Mouse (Mus musculus): ENCODE measurements around the gene Serpinb6a. TPM values are rescaled to one million over a fixed set of nuclear protein-coding genes. Genes with fewer than 3 reads are reported as not detected.

Serpinb6a gene
- total and polyA plus RNA-seq, 3 experiments = 4.4 to 22.5 (median 5.8) TPM

- Histone ChIP-seq H3K79me2 (replicated peaks; ENCODE audit: control insufficient read depth, extremely low read depth, insufficient read depth, poor library complexity, severe bottlenecking) (no peaks in the 10 kb centered on the region), H3K4me1 (ENCODE audit: control insufficient read depth in 1 of 2, insufficient read depth in 2 of 2) (no peaks in the 10 kb centered on the region), H3K4me2 (ENCODE audit: insufficient read depth, low read depth, poor library complexity, severe bottlenecking) (no peak overlapping the region), H3K9me3 (replicated peaks; ENCODE audit: low read length) (peaks cover 5% of the 10 kb centered on the region), H3K4me3 (replicated peaks in 1 of 3; ENCODE audit: low read depth in 2 of 3, low read length in 2 of 3, poor library complexity in 1 of 3) (no peak overlapping the region), H3K9ac (ENCODE audit: insufficient read depth, low read depth) (no peak overlapping the region), H3K27ac (ENCODE audit: insufficient read depth, low read depth) (no peak overlapping the region), H3K27me3 (replicated peaks) (no peaks in the 10 kb centered on the region), H3K36me3 (replicated peaks in 1 of 2; ENCODE audit: control insufficient read depth in 1 of 2, insufficient read depth in 1 of 2, low read length in 1 of 2) (peaks cover 50 to 96% of the 10 kb centered on the region in 2 experiments)
- no peak for TF ChIP-seq BHLHE40 (IDR thresholded peaks at IDR 0.05; ENCODE audit: low read depth, low read length)
- no peak for TF ChIP-seq RCOR1 (conservative IDR thresholded peaks at IDR 0.05; ENCODE audit: low read depth, low read length)
- TF ChIP-seq MAFK (IDR thresholded peaks at IDR 0.05; ENCODE audit: insufficient replicate concordance, low read length) = no peak
- no peak for TF ChIP-seq ZMIZ1 (IDR thresholded peaks at IDR 0.05; ENCODE audit: low read depth, low read length)
- no peak for TF ChIP-seq POLR2AphosphoS2 (IDR thresholded peaks at IDR 0.05; ENCODE audit: low read depth, low read length)
- no peak for TF ChIP-seq UBTF (IDR thresholded peaks at IDR 0.05; ENCODE audit: low read depth, low read length)
- dilution Hi-C loops (cut with MboI; ENCODE audit: extremely low pct_ligation_motif_present, extremely low pct_unique_long_range_greater_than_20kb, low sequenced_read_pairs) (no loop called here), in situ Hi-C loops (cut with MboI; ENCODE audit: low pct_ligation_motif_present, low pct_unique_long_range_greater_than_20kb, low sequenced_read_pairs) (no loop called here)
- no peak for DNase-seq (ENCODE audit: extremely low read depth)
These were observed 15.9 kb upstream of the Serpinb6a start for GRCm38 (mm10) chr13:34018521-34018920.

GRCm38 (mm10) chr13:34016927-34017569 lies 14.5 kb upstream of the Serpinb6a start:
- peaks cover 56 to 92% of the 10 kb centered on the region in 2 experiments for H3K36me3 ChIP-seq (replicated peaks in 1 of 2; ENCODE audit: control insufficient read depth in 1 of 2, insufficient read depth in 1 of 2, low read length in 1 of 2)
- TF ChIP-seq MEF2A (IDR thresholded peaks at IDR 0.05; ENCODE audit: borderline replicate concordance, low read depth, low read length) (no peak), ZC3H11A (IDR thresholded peaks at IDR 0.05; ENCODE audit: low read depth, low read length) (no peak), SMC3 (IDR thresholded peaks at IDR 0.05; ENCODE audit: low read depth, low read length) (no peak), MAZ (IDR thresholded peaks at IDR 0.05; ENCODE audit: low read depth, low read length) (no peak), POLR2AphosphoS2 (IDR thresholded peaks at IDR 0.05; ENCODE audit: low read depth, low read length) (no peak), E2F4 (IDR thresholded peaks at IDR 0.05; ENCODE audit: insufficient replicate concordance, low read depth, low read length) (no peak), ELF1 (IDR thresholded peaks at IDR 0.05; ENCODE audit: low read depth, low read length) (no peak)
- H3K4me1 ChIP-seq (ENCODE audit: control insufficient read depth in 1 of 2, insufficient read depth in 2 of 2) = no peaks in the 10 kb centered on the region
- in situ Hi-C loops (cut with MboI; ENCODE audit: low pct_ligation_motif_present, low pct_unique_long_range_greater_than_20kb, low sequenced_read_pairs) (no loop called here), dilution Hi-C loops (cut with MboI; ENCODE audit: extremely low pct_ligation_motif_present, extremely low pct_unique_long_range_greater_than_20kb, low sequenced_read_pairs) (no loop called here)
- DNase-seq (ENCODE audit: extremely low read depth) = no peak
- no peaks in the 10 kb centered on the region for H3K79me2 ChIP-seq (replicated peaks; ENCODE audit: control insufficient read depth, extremely low read depth, insufficient read depth, poor library complexity, severe bottlenecking)
- no peak overlapping the region for H3K27ac ChIP-seq (ENCODE audit: insufficient read depth, low read depth)
- peaks cover 5% of the 10 kb centered on the region for H3K9me3 ChIP-seq (replicated peaks; ENCODE audit: low read length)
- no peak overlapping the region for H3K4me3 ChIP-seq (replicated peaks in 1 of 3; ENCODE audit: low read depth in 2 of 3, low read length in 2 of 3, poor library complexity in 1 of 3)
- no peak overlapping the region for H3K9ac ChIP-seq (ENCODE audit: insufficient read depth, low read depth)
- H3K27me3 ChIP-seq (replicated peaks) = no peaks in the 10 kb centered on the region
- no peak overlapping the region for H3K4me2 ChIP-seq (ENCODE audit: insufficient read depth, low read depth, poor library complexity, severe bottlenecking)

- H3K27ac ChIP-seq (ENCODE audit: insufficient read depth, low read depth) = no peak overlapping the region
- no peak for TF ChIP-seq MYC (IDR thresholded peaks at IDR 0.05; ENCODE audit: low read depth, low read length)
- TF ChIP-seq MXI1 (IDR thresholded peaks at IDR 0.05; ENCODE audit: low read depth, low read length) = no peak
- no peak for TF ChIP-seq ZMIZ1 (IDR thresholded peaks at IDR 0.05; ENCODE audit: low read depth, low read length)
- TF ChIP-seq JUND (conservative IDR thresholded peaks at IDR 0.05; ENCODE audit: low read depth, low read length) = no peak
- TF ChIP-seq MAZ (IDR thresholded peaks at IDR 0.05; ENCODE audit: low read depth, low read length) = no peak
- TF ChIP-seq ZC3H11A (IDR thresholded peaks at IDR 0.05; ENCODE audit: low read depth, low read length) = no peak
- no peak for TF ChIP-seq POLR2A (IDR thresholded peaks at IDR 0.05; ENCODE audit: low read depth, low read length)
- TF ChIP-seq PAX5 (IDR thresholded peaks at IDR 0.05; ENCODE audit: low read length) = no peak
- no peak for TF ChIP-seq NELFE (IDR thresholded peaks at IDR 0.05; ENCODE audit: low read depth, low read length)
- TF ChIP-seq MEF2A (IDR thresholded peaks at IDR 0.05; ENCODE audit: borderline replicate concordance, low read depth, low read length) = no peak
- TF ChIP-seq IRF4 (IDR thresholded peaks at IDR 0.05; ENCODE audit: low read depth, low read length) = no peak
- TF ChIP-seq SMC3 (IDR thresholded peaks at IDR 0.05; ENCODE audit: low read depth, low read length) = no peak
- TF ChIP-seq RCOR1 (conservative IDR thresholded peaks at IDR 0.05; ENCODE audit: low read depth, low read length) = no peak
- no peak for TF ChIP-seq ETS1 (conservative IDR thresholded peaks at IDR 0.05; ENCODE audit: low read depth, low read length)
- no peak for TF ChIP-seq USF2 (conservative IDR thresholded peaks at IDR 0.05; ENCODE audit: low read depth, low read length)
- no peak for TF ChIP-seq TBP (conservative IDR thresholded peaks at IDR 0.05; ENCODE audit: low read depth, low read length)
- no peaks in the 10 kb centered on the region for H3K9me3 ChIP-seq (replicated peaks; ENCODE audit: low read length)
- peaks cover 12 to 47% of the 10 kb centered on the region in 2 experiments for H3K36me3 ChIP-seq (replicated peaks in 1 of 2; ENCODE audit: control insufficient read depth in 1 of 2, insufficient read depth in 1 of 2, low read length in 1 of 2)
- H3K9ac ChIP-seq (ENCODE audit: insufficient read depth, low read depth) = no peak overlapping the region
- dilution Hi-C loops (cut with MboI; ENCODE audit: extremely low pct_ligation_motif_present, extremely low pct_unique_long_range_greater_than_20kb, low sequenced_read_pairs) = no loop called here
- H3K4me2 ChIP-seq (ENCODE audit: insufficient read depth, low read depth, poor library complexity, severe bottlenecking) = no peak overlapping the region
- no peak for DNase-seq (ENCODE audit: extremely low read depth)
- H3K27me3 ChIP-seq (replicated peaks) = no peaks in the 10 kb centered on the region
- in situ Hi-C loops (cut with MboI; ENCODE audit: low pct_ligation_motif_present, low pct_unique_long_range_greater_than_20kb, low sequenced_read_pairs) = no loop called here
- peaks cover 9% of the 10 kb centered on the region; the same call in 1 of the 2 replicates for H3K79me2 ChIP-seq (replicated peaks; ENCODE audit: control insufficient read depth, extremely low read depth, insufficient read depth, poor library complexity, severe bottlenecking)
- peaks cover 0 to 17% of the 10 kb centered on the region in 2 experiments; a peak in 2 of 4 replicates for H3K4me1 ChIP-seq (ENCODE audit: control insufficient read depth in 1 of 2, insufficient read depth in 2 of 2)
- H3K4me3 ChIP-seq (replicated peaks in 1 of 3; ENCODE audit: low read depth in 2 of 3, low read length in 2 of 3, poor library complexity in 1 of 3) = no peak overlapping the region
These were observed 4.6 kb upstream of the Serpinb6a start for GRCm38 (mm10) chr13:34007234-34007633.
